ENCODE assay signal across 16 mouse cellular contexts in genomic region chr12:85420945-85421344, GRCm38 (mm10). TPM values are rescaled to one million over a fixed set of nuclear protein-coding genes. Genes with fewer than 3 reads are reported as not detected.
DNase-seq lines count a peak whose midpoint lies in the region; ATAC-seq and TF ChIP-seq lines count a peak whose summit lies in the region.
"Had no signal": no experiment of that assay in that cellular context is flagged by ENCODE, and none has a peak within 500 bp of the region (broad histone marks: within the 10 kb centered on the region; RNA-seq: fewer than 3 reads in every experiment).

No protein-coding gene starts in this region.

- no peaks in the 10 kb centered on the region for H3K27me3 ChIP-seq in hindbrain, postnatal 0 days (ENCODE audit: insufficient read depth, low read length)
- 0 out of 2 replicates have a peak, but pooled peaks cover 3% of the 10 kb centered on the region for H3K27me3 ChIP-seq in hindbrain, embryonic 12.5 days
- H3K27me3 ChIP-seq: hindbrain, embryonic 13.5 days; kidney, embryonic 15.5 days; limb, embryonic 12.5 days; liver, embryonic 12.5 days had no signal

- 63% methylated on average over 9 of the region's 9 CpGs for WGBS in hindbrain, postnatal 0 days
- 75% methylated on average over 9 of the region's 9 CpGs for whole genome bisulfite sequencing in hindbrain, embryonic 12.5 days

- no peaks in the 10 kb centered on the region for H3K36me3 ChIP-seq in hindbrain, postnatal 0 days (ENCODE audit: insufficient read depth, low read length)
- H3K36me3 ChIP-seq in hindbrain, embryonic 12.5 days: no peaks in the 10 kb centered on the region
- H3K36me3 ChIP-seq: hindbrain, embryonic 13.5 days; kidney, embryonic 15.5 days; limb, embryonic 12.5 days; liver, embryonic 12.5 days had no signal

- H3K4me1 ChIP-seq in hindbrain, postnatal 0 days (ENCODE audit: insufficient read depth, low read length): no peaks in the 10 kb centered on the region
- peaks cover 1% of the 10 kb centered on the region; the same call in 1 of the 2 replicates for H3K4me1 ChIP-seq in hindbrain, embryonic 12.5 days

- TF ChIP-seq CTCF in hindbrain, postnatal 0 days (IDR thresholded peaks at IDR 0.05; ENCODE audit: low read depth): no peak

- ATAC-seq in hindbrain, postnatal 0 days: no peak
- ATAC-seq in hindbrain, embryonic 12.5 days (ENCODE audit: low FRiP score): no peak
- 0 out of 2 replicates have a peak, but pooled peaks have one; percentile 24 for ATAC-seq in megakaryocyte, adult 5-6 weeks (ENCODE audit: poor library complexity, severe bottlenecking)
- ATAC-seq: liver, embryonic 12.5 days had no signal

- no peak overlapping the region for H3K9ac ChIP-seq in hindbrain, postnatal 0 days (replicated peaks; ENCODE audit: low read length)
- no peak overlapping the region for H3K9ac ChIP-seq in hindbrain, embryonic 12.5 days
- H3K9ac ChIP-seq: hindbrain, embryonic 13.5 days; kidney, embryonic 15.5 days; limb, embryonic 12.5 days; liver, embryonic 12.5 days had no signal

- no peak overlapping the region for H3K4me3 ChIP-seq in hindbrain, postnatal 0 days (ENCODE audit: low read length)
- no peak overlapping the region for H3K4me3 ChIP-seq in hindbrain, embryonic 12.5 days
- H3K4me3 ChIP-seq: hindbrain, embryonic 13.5 days; kidney, embryonic 15.5 days; limb, embryonic 12.5 days; liver, embryonic 12.5 days had no signal

- no peak overlapping the region for H3K4me2 ChIP-seq in hindbrain, postnatal 0 days (ENCODE audit: low read depth, low read length)
- no peak overlapping the region for H3K4me2 ChIP-seq in hindbrain, embryonic 12.5 days (replicated peaks)
- H3K4me2 ChIP-seq: hindbrain, embryonic 13.5 days; kidney, embryonic 15.5 days; limb, embryonic 12.5 days; liver, embryonic 12.5 days had no signal

- no peaks in the 10 kb centered on the region for H3K9me3 ChIP-seq in hindbrain, postnatal 0 days (ENCODE audit: low read length)
- no peaks in the 10 kb centered on the region for H3K9me3 ChIP-seq in hindbrain, embryonic 12.5 days (replicated peaks)
- H3K9me3 ChIP-seq: hindbrain, embryonic 13.5 days; kidney, embryonic 15.5 days; limb, embryonic 12.5 days; liver, embryonic 12.5 days had no signal

- no peak overlapping the region for H3K27ac ChIP-seq in hindbrain, postnatal 0 days
- H3K27ac ChIP-seq in hindbrain, embryonic 12.5 days: no peak overlapping the region
- H3K27ac ChIP-seq: hindbrain, embryonic 13.5 days; kidney, embryonic 15.5 days; limb, embryonic 12.5 days; liver, embryonic 12.5 days had no signal

- DNase-seq in adrenal gland, postnatal 10 days: peak; percentile 39
- DNase-seq in adrenal gland, adult 8-10 months: no peak
- DNase-seq in hindbrain, postnatal 0 days (ENCODE audit: low spot score): peak; percentile 25
- peak; percentile 21 for DNase-seq in Muller cell, postnatal 12 days (ENCODE audit: inconsistent ontology term)
- no peak for DNase-seq in ovary, adult 18-20 months (ENCODE audit: low spot score)
- no peak for DNase-seq in frontal cortex, postnatal 25 days (ENCODE audit: low spot score in 2 of 2)
- DNase-seq: kidney, postnatal 4 days; lung, adult 2 months; right cerebral cortex, adult 18-20 months; thymus, postnatal 25 days had no signal

RNA-seq across cellular contexts. Expression of gene Tmed10, which starts 46.3 kb away (rescaled TPM):
- 100 to 1,000 TPM; 222 to 223 TPM for total RNA-seq in adrenal gland, postnatal 10 days (2021)
- total RNA-seq in adrenal gland, adult 8-10 months (2022): 100 to 1,000 TPM; 326 to 334 (median 331) TPM
- total RNA-seq in hindbrain, postnatal 0 days (2014; rRNA removed): 55.0 and 59.3 TPM in 2 replicates
- polyA plus RNA-seq in hindbrain, postnatal 0 days (2015; fragmentation: Nextera tagmentation; extraction: Ambion mirVana): 222 and 224 TPM in 2 replicates
- 238 and 247 TPM in 2 replicates for polyA plus RNA-seq in hindbrain, embryonic 12.5 days (2016; fragmentation: Nextera tagmentation; extraction: Ambion mirVana)
- total RNA-seq in megakaryocyte, adult 5-6 weeks (2015): 297 and 300 TPM in 2 replicates
- 128 and 157 TPM in 2 replicates for total RNA-seq in megakaryocyte, adult 5-6 weeks (2017)

RNA-seq across cellular contexts. Expression of gene Fos, which starts 52.7 kb away (rescaled TPM):
- 10 to 100 TPM in 1 of 2 experiments, 1 to 10 TPM in 1; 5.8 to 25.4 TPM for total RNA-seq in adrenal gland, postnatal 10 days (2021)
- total RNA-seq in adrenal gland, adult 8-10 months (2022): 10 to 100 TPM; 13.3 to 32.9 (median 13.7) TPM
- total RNA-seq in hindbrain, postnatal 0 days (2014; rRNA removed): 20.7 and 23.4 TPM in 2 replicates
- 12.1 and 13.5 TPM in 2 replicates for polyA plus RNA-seq in hindbrain, postnatal 0 days (2015; fragmentation: Nextera tagmentation; extraction: Ambion mirVana)
- polyA plus RNA-seq in hindbrain, embryonic 12.5 days (2016; fragmentation: Nextera tagmentation; extraction: Ambion mirVana): 2.4 and 2.7 TPM in 2 replicates
- total RNA-seq in megakaryocyte, adult 5-6 weeks (2015): 468 and 475 TPM in 2 replicates
- 389 and 431 TPM in 2 replicates for total RNA-seq in megakaryocyte, adult 5-6 weeks (2017)

Comparison
In these comparisons a context has a peak if more than half of its experiments do, and no peak if none do; other contexts are left out.
1. DNase-seq: peak in adrenal gland, postnatal 10 days (single experiment), hindbrain, postnatal 0 days (single experiment) and Muller cell, postnatal 12 days (single experiment); none in adrenal gland, adult 8-10 months (single experiment), ovary, adult 18-20 months (single experiment) and frontal cortex, postnatal 25 days (0 of 2).
2. RNA of gene Fos, which starts 52.7 kb away (total RNA-seq): 389 to 475 TPM in megakaryocyte, adult 5-6 weeks; 5.8 to 25.4 TPM in adrenal gland, postnatal 10 days, 20.7 to 23.4 TPM in hindbrain, postnatal 0 days and 13.3 to 32.9 TPM in adrenal gland, adult 8-10 months; every median in the first group is over 10 times any median in the second.